ENCODE assay signal across 10 mouse cellular contexts in genomic region chr5:146675887-146676277, GRCm38 (mm10).
A peak's percentile ranks its signal among the peaks of the same experiment; 100 is the strongest.
DNase-seq lines count a peak whose midpoint lies in the region; ATAC-seq and TF ChIP-seq lines count a peak whose summit lies in the region.
"Had no signal": no experiment of that assay in that cellular context is flagged by ENCODE, and none has a peak within 500 bp of the region (broad histone marks: within the 10 kb centered on the region; RNA-seq: fewer than 3 reads in every experiment).

No protein-coding gene starts in this region.

- 80% methylated on average over 4 of the region's 4 CpGs for WGBS in kidney, embryonic 14.5 days
- WGBS in hindbrain, embryonic 12.5 days, result 86% methylated on average over 4 of the region's 4 CpGs
- 93% methylated on average over 4 of the region's 4 CpGs for WGBS in forebrain, embryonic 13.5 days

- H3K9ac ChIP-seq in kidney, embryonic 14.5 days (ENCODE audit: low read depth, low read length), result no peak overlapping the region
- peak overlapping the region; percentile 20; the same call in 1 of the 2 replicates for H3K9ac ChIP-seq in ES-E14 (ENCODE audit: insufficient read depth, low read depth, low read length, poor library complexity, severe bottlenecking)
- H3K9ac ChIP-seq in hindbrain, embryonic 12.5 days, result no peak overlapping the region
- H3K9ac ChIP-seq in forebrain, embryonic 13.5 days, result no peak overlapping the region

- H3K27ac ChIP-seq in kidney, embryonic 14.5 days (ENCODE audit: low read depth, low read length), result peak overlapping the region; percentile 78
- H3K27ac ChIP-seq in ES-E14 (ENCODE audit: insufficient read depth, low read depth, low read length, poor library complexity, severe bottlenecking), result no peak overlapping the region
- no peak overlapping the region for H3K27ac ChIP-seq in hindbrain, embryonic 12.5 days
- H3K27ac ChIP-seq in forebrain, embryonic 13.5 days, result no peak overlapping the region
- H3K27ac ChIP-seq: forebrain, embryonic 10.5 days; hindbrain, embryonic 10.5 days had no signal

- in situ Hi-C loops in ES-E14 (cut with MboI; ENCODE audit: low sequenced_read_pairs in 2 of 2, unreplicated experiment in 2 of 2), result no loop called here

- no peak overlapping the region for H3K4me2 ChIP-seq in kidney, embryonic 14.5 days (replicated peaks; ENCODE audit: low read depth, low read length)
- H3K4me2 ChIP-seq in hindbrain, embryonic 12.5 days (replicated peaks), result no peak overlapping the region
- no peak overlapping the region for H3K4me2 ChIP-seq in forebrain, embryonic 13.5 days

- no peak for DNase-seq in kidney, postnatal 25 days
- DNase-seq in ES-E14 (ENCODE audit: low read depth, low spot score), result no peak
- peak; percentile 8 for DNase-seq in induced T-regulatory cell, adult 2 months (ENCODE audit: low read depth)
- no peak for DNase-seq in adrenal gland, adult (ENCODE audit: inconsistent age in 2 of 2, low spot score in 1 of 2)

- H3K4me1 ChIP-seq in kidney, embryonic 14.5 days (ENCODE audit: control insufficient read depth, insufficient read depth, low read length), result peaks cover 21% of the 10 kb centered on the region; the same call in 1 of the 2 replicates
- H3K4me1 ChIP-seq in ES-E14 (ENCODE audit: control insufficient read depth in 2 of 2, insufficient read depth in 2 of 2, low read length in 2 of 2, poor library complexity in 1 of 2), result peaks cover 2 to 14% of the 10 kb centered on the region in 2 experiments; a peak in 3 of 4 replicates
- peaks cover 5% of the 10 kb centered on the region; the same call in 1 of the 2 replicates for H3K4me1 ChIP-seq in hindbrain, embryonic 12.5 days
- peaks cover 7% of the 10 kb centered on the region for H3K4me1 ChIP-seq in forebrain, embryonic 13.5 days

- H3K27me3 ChIP-seq in kidney, embryonic 14.5 days (ENCODE audit: control insufficient read depth, insufficient read depth, low read length), result no peaks in the 10 kb centered on the region
- H3K27me3 ChIP-seq in hindbrain, embryonic 12.5 days, result peaks cover 12% of the 10 kb centered on the region; the same call in 1 of the 2 replicates
- H3K27me3 ChIP-seq in forebrain, embryonic 13.5 days, result peaks cover 62% of the 10 kb centered on the region

- no peak for ATAC-seq in kidney, embryonic 14.5 days (ENCODE audit: low FRiP score, low TSS enrichment)
- ATAC-seq in megakaryocyte, adult 5-6 weeks (ENCODE audit: poor library complexity, severe bottlenecking), result 0 out of 2 replicates have a peak, but pooled peaks have one; percentile 5
- no peak for ATAC-seq in hindbrain, embryonic 12.5 days (ENCODE audit: low FRiP score)
- no peak for ATAC-seq in forebrain, embryonic 13.5 days

- no peaks in the 10 kb centered on the region for H3K36me3 ChIP-seq in kidney, embryonic 14.5 days (ENCODE audit: control insufficient read depth, insufficient read depth, low read length)
- H3K36me3 ChIP-seq in ES-E14 (ENCODE audit: control insufficient read depth, insufficient read depth, low read length, poor library complexity, severe bottlenecking), result no peaks in the 10 kb centered on the region
- H3K36me3 ChIP-seq in hindbrain, embryonic 12.5 days, result no peaks in the 10 kb centered on the region
- H3K36me3 ChIP-seq in forebrain, embryonic 13.5 days (ENCODE audit: poor library complexity, severe bottlenecking), result no peaks in the 10 kb centered on the region
- H3K36me3 ChIP-seq: forebrain, embryonic 10.5 days; hindbrain, embryonic 10.5 days had no signal

- no peak overlapping the region for H3K4me3 ChIP-seq in kidney, embryonic 14.5 days (ENCODE audit: low read length)
- no peak overlapping the region for H3K4me3 ChIP-seq in ES-E14 (ENCODE audit: insufficient read depth in 1 of 2, low read depth in 1 of 2, low read length in 2 of 2, poor library complexity in 1 of 2, severe bottlenecking in 1 of 2)
- no peak overlapping the region for H3K4me3 ChIP-seq in hindbrain, embryonic 12.5 days
- H3K4me3 ChIP-seq in forebrain, embryonic 13.5 days, result no peak overlapping the region
- H3K4me3 ChIP-seq: forebrain, embryonic 10.5 days; hindbrain, embryonic 10.5 days had no signal

- H3K9me3 ChIP-seq in kidney, embryonic 14.5 days (ENCODE audit: control insufficient read depth, low read length), result no peaks in the 10 kb centered on the region
- H3K9me3 ChIP-seq in ES-E14 (ENCODE audit: control insufficient read depth, insufficient read depth, low read depth, low read length), result no peaks in the 10 kb centered on the region
- no peaks in the 10 kb centered on the region for H3K9me3 ChIP-seq in hindbrain, embryonic 12.5 days (replicated peaks)
- no peaks in the 10 kb centered on the region; the same call in 1 of the 2 replicates for H3K9me3 ChIP-seq in forebrain, embryonic 13.5 days (replicated peaks)
- H3K9me3 ChIP-seq: forebrain, embryonic 10.5 days had no signal

TF ChIP-seq in ES-E14, 5 proteins besides CTCF, POLR2A, EP300 and RAD21:
- TF ChIP-seq CHD2 (IDR thresholded peaks at IDR 0.05; ENCODE audit: low read depth, low read length), result no peak
- TF ChIP-seq HCFC1 (IDR thresholded peaks at IDR 0.05; ENCODE audit: borderline replicate concordance, insufficient read depth, low read length), result no peak
- no peak for TF ChIP-seq ZNF384 (IDR thresholded peaks at IDR 0.05; ENCODE audit: low read depth, low read length)
- no peak for TF ChIP-seq ZC3H11A (IDR thresholded peaks at IDR 0.05; ENCODE audit: borderline replicate concordance, low read depth, low read length)
- TF ChIP-seq MAFK (IDR thresholded peaks at IDR 0.05; ENCODE audit: insufficient read depth, low read depth, low read length), result no peak
